Mouse (Mus musculus): ENCODE measurements around the gene Kat14. TPM values are rescaled to one million over a fixed set of nuclear protein-coding genes. Genes with fewer than 3 reads are reported as not detected.

Kat14 gene
- polyA plus RNA-seq, 1 experiment from 2014 or later = 65.7 TPM

DNA sequence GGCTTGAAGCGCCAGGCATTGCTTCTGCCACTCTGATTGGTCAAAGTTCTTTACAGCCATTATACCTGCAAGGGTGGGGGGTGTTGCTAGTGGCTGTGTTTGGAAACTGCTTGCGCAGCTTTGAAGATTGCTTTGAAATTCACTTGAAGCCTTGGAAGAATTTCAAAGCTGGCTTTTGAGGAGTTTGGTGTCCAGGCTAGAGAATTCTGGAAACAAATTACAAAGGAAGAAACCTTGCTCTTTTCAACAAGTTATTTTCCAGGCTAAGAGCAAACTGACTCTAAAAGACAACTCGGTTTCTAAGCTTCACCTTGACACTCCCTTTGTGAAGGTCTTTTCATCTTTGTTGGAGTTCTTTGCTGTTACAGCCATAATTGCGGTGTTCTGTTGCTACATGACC, 30.7 kb downstream of the Kat14 start:
- H3K4me1 ChIP-seq = no peaks in the 10 kb centered on the region
- H3K4me3 ChIP-seq = no peak overlapping the region
- no peak for DNase-seq (ENCODE audit: extremely low spot score, low spot score)
- H3K27me3 ChIP-seq (ENCODE audit: poor library complexity, severe bottlenecking) = no peaks in the 10 kb centered on the region
- no peaks in the 10 kb centered on the region for H3K9me3 ChIP-seq
- WGBS = 90% methylated on average over 4 of the region's 4 CpGs
- peaks cover 100% of the 10 kb centered on the region for H3K36me3 ChIP-seq (replicated peaks)
- no peak overlapping the region for H3K27ac ChIP-seq

DNA sequence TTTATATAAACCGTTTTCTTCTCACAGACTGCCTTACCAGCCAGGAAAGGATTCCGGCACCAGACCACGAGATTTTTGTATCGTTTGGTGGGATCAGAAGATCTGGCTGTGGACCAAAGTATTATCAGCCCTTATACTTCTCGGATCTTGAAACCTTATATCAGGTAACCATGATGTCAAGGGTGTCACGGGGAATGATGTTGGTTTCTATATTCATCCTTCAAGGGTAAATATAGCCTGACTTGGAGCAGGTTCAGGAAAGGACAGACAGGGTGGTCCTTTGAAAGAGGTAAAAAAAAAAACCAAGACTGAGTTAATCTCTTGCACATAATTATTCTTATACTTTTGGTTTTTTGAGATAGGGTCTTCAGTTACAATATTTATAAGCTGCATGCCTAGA, 31.9 kb downstream of the Kat14 start:
- H3K4me1 ChIP-seq = no peaks in the 10 kb centered on the region
- DNase-seq (ENCODE audit: extremely low spot score, low spot score) = no peak
- peaks cover 99% of the 10 kb centered on the region for H3K36me3 ChIP-seq (replicated peaks)
- WGBS = 95% methylated on average over 6 of the region's 6 CpGs
- H3K27me3 ChIP-seq (ENCODE audit: poor library complexity, severe bottlenecking) = no peaks in the 10 kb centered on the region
- H3K27ac ChIP-seq = no peak overlapping the region
- H3K4me3 ChIP-seq = no peak overlapping the region
- H3K9me3 ChIP-seq = no peaks in the 10 kb centered on the region

DNA sequence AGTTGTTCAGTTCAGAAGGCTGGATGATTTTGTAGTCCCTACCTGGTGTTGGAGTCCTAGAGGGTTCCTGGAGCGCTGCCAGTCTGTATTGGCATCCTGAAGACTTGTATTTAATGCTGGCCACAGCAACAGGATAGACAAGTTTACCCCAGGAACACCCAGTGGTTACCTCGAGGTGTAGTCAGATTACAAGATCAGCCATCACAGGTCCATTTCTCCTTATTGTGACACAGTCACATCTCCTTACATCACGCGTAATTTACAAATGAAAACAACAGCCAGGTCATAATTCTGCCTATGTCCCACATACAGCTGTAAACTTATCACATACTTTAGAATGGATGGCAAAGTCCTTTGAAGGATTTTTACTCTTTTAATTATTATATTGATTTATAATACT, 40.3 kb downstream of the Kat14 start:
- Histone ChIP-seq H3K27me3 (ENCODE audit: poor library complexity, severe bottlenecking) (no peaks in the 10 kb centered on the region), H3K9me3 (no peaks in the 10 kb centered on the region), H3K4me1 (no peaks in the 10 kb centered on the region), H3K36me3 (replicated peaks) (peaks cover 72% of the 10 kb centered on the region), H3K27ac (no peak overlapping the region), H3K4me3 (no peak overlapping the region)
- WGBS = 95% methylated on average over 4 of the region's 4 CpGs
- no peak for DNase-seq (ENCODE audit: extremely low spot score, low spot score)

DNA sequence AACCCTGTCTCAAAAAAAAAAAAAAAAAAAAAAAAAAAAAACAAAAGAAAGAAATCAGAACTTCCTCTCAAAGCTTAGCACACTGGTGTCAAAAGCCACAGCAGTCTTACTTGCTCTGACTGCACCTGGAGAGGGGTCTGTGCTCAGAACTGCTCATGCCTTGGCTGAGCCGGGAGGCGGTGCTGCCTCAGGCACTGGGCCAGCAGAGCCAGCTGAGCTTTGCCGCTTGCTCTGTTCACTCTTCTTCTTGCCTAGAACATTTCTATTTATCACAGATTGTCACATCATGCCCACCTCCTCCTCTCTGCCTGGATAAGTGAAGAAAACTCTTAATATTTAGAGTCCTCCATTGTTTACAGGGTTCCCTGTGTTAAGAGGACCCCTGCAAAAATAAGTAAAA, 41.8 kb downstream of the Kat14 start:
- no peaks in the 10 kb centered on the region for H3K9me3 ChIP-seq
- H3K27me3 ChIP-seq (ENCODE audit: poor library complexity, severe bottlenecking) = no peaks in the 10 kb centered on the region
- H3K27ac ChIP-seq = no peak overlapping the region
- H3K4me3 ChIP-seq = no peak overlapping the region
- H3K36me3 ChIP-seq (replicated peaks) = peaks cover 63% of the 10 kb centered on the region
- WGBS = 88% methylated on average over 3 of the region's 3 CpGs
- DNase-seq (ENCODE audit: extremely low spot score, low spot score) = no peak
- no peaks in the 10 kb centered on the region for H3K4me1 ChIP-seq

DNA sequence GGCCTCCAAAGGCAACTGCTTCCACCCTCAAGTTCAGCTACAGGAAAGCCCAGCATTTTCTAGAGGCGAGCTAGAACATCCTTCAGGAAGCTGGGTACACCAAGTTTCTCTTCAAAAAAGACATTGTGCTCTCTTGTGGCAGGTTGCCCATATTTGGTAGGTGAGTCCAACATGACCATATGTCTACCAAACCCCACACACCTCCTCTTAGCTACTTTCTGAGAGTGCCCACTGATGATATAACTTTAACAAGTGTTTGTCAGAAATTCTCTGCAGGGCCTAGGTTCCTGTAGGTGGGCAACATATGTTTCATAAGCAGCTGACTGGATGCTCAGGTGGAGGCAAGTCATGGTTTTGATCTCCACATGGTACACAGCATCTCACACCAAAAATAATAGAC, 45.9 kb downstream of the Kat14 start:
- no peaks in the 10 kb centered on the region for H3K9me3 ChIP-seq
- DNase-seq (ENCODE audit: extremely low spot score, low spot score) = no peak
- WGBS = 81% methylated on average over 1 of the region's 1 CpGs

DNA sequence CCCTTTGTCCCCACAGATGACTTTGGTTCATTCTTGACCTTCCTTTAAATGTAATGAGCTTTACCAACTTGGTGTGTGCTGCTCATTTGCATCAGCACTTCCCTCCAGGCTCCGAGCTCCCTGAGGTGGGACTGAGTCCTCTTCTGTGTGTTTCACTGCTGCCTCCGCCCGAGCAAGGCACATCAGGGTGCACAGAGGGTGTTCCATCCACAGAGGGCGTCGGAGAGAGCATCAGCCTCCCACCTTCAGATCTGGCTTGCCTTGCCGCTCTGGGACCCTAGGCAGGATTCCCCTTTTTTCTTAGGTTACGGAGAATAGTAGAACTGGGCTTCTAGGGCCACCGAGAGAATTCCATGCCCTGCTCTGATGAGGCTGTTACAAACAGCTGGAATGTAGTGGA, 48.1 kb downstream of the Kat14 start:
- Histone ChIP-seq H3K27me3 (ENCODE audit: poor library complexity, severe bottlenecking) (no peaks in the 10 kb centered on the region), H3K36me3 (replicated peaks) (peaks cover 10% of the 10 kb centered on the region; the same call in 1 of the 2 replicates), H3K4me3 (no peak overlapping the region), H3K9me3 (no peaks in the 10 kb centered on the region), H3K27ac (no peak overlapping the region), H3K4me1 (peaks cover 10% of the 10 kb centered on the region)
- DNase-seq (ENCODE audit: extremely low spot score, low spot score) = no peak
- 39% methylated on average over 8 of the region's 8 CpGs for WGBS

More for the DNA sequence above, 45.9 kb downstream of the Kat14 start:
- Histone ChIP-seq H3K4me3 (no peak overlapping the region), H3K4me1 (peaks cover 10% of the 10 kb centered on the region), H3K27me3 (ENCODE audit: poor library complexity, severe bottlenecking) (no peaks in the 10 kb centered on the region), H3K27ac (no peak overlapping the region), H3K36me3 (replicated peaks) (peaks cover 27% of the 10 kb centered on the region)

DNA sequence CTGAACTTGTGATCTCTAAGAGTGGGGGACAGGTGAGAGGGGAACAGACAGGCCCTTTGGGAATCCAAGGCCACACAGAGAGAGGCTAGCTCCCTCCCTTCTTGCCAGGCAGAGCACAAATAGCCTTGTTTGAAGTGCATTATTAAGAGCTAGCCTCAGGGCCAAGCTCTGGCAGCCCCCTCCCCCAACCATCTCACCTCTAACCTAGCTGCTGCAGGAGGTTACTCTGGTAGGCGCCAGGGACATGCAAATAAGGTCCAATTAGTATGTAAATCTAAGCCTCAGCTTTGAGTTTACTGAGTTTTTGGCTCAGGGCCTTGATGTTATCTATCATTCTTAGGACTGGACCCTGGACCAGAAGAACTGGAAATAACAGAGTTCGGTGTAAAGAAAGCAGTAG, 49.3 kb downstream of the Kat14 start:
- H3K27me3 ChIP-seq (ENCODE audit: poor library complexity, severe bottlenecking) = no peaks in the 10 kb centered on the region
- DNase-seq (ENCODE audit: extremely low spot score, low spot score) = no peak
- H3K9me3 ChIP-seq = no peaks in the 10 kb centered on the region
- H3K4me1 ChIP-seq = peaks cover 10% of the 10 kb centered on the region
- 0 out of 2 replicates have a peak overlapping the region, but pooled peaks have one; percentile 20 for H3K27ac ChIP-seq
- WGBS = 38% methylated on average over 2 of the region's 2 CpGs
- peaks cover 8% of the 10 kb centered on the region; the same call in 1 of the 2 replicates for H3K36me3 ChIP-seq (replicated peaks)
- H3K4me3 ChIP-seq = no peak overlapping the region

DNA sequence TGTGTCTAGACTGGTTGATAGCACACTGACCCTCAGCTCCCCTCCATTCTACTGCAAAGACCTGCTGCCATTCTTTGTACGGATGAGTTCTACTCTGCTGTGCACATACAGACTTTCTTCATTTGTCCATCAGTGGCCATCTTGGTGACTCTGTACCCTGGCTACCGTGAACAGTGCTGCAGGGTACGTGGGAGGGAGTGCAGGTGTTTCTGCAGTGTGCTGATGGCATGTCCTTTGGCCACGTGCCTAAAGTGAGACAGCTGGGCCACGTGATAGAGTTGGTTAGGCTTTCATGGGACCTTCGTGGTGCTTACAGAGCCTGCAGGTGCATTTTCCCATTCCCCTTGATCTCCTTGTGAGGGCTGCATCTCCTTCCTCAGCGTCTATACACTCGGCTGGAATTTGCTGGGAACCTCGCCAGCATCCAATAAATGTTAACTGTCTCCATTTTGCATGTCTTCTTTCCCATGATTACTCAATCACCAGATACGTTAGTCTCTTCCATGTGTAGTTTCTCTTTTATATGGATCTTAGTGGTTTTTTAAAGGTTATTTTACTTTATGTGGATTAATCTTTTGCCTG, 53.4 kb downstream of the Kat14 start:
- H3K9me3 ChIP-seq = no peaks in the 10 kb centered on the region
- H3K4me3 ChIP-seq = no peak overlapping the region
- 92% methylated on average over 10 of the region's 10 CpGs for WGBS
- DNase-seq (ENCODE audit: extremely low spot score, low spot score) = no peak
- H3K36me3 ChIP-seq (replicated peaks) = no peaks in the 10 kb centered on the region
- no peaks in the 10 kb centered on the region for H3K27me3 ChIP-seq (ENCODE audit: poor library complexity, severe bottlenecking)
- H3K27ac ChIP-seq = no peak overlapping the region
- peaks cover 10% of the 10 kb centered on the region for H3K4me1 ChIP-seq

DNA sequence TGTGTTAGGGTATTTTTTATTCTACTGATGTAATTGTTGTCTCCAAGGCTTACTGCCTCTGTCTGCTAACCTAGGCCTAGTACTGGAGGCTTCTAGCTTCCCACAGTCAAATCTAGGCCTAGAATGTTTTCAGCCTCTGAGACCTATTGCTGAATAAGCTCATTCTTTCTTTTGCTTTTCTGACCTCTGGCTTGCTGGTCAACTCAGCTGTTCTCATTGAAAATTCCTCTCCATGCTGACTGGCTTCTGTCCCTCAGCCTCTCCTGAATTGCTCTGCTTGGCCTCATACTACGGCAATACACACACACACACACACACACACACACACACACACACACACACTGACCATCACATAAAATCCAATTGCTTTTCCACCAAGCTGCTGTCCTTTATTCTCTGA, 57.0 kb downstream of the Kat14 start:
- WGBS = 64% methylated on average over 1 of the region's 1 CpGs
- Histone ChIP-seq H3K4me1 (no peaks in the 10 kb centered on the region), H3K36me3 (replicated peaks) (no peaks in the 10 kb centered on the region), H3K27me3 (ENCODE audit: poor library complexity, severe bottlenecking) (no peaks in the 10 kb centered on the region), H3K4me3 (no peak overlapping the region), H3K9me3 (no peaks in the 10 kb centered on the region), H3K27ac (no peak overlapping the region)
- DNase-seq (ENCODE audit: extremely low spot score, low spot score) = no peak

DNA sequence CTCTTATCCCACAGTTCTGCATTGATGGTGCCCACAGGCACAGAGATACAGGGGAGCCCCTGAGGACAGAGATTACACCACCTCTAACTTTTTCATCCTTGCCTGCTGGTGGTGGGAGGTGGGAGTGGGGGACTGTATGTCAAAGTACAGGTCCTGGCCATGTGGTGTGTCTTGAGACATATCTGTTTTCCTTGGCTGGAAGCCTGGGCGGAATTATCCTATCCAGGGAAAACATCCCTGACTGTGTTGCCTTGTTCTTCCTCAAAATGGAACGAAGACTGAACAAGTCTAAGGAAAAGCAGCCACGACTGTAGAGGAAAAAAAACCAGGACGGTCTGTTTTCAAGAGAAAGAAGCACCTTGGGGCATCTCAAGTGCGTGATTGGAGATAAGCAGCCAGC, 59.1 kb downstream of the Kat14 start:
- WGBS = 89% methylated on average over 5 of the region's 5 CpGs
- DNase-seq (ENCODE audit: extremely low spot score, low spot score) = no peak
- Histone ChIP-seq H3K9me3 (no peaks in the 10 kb centered on the region), H3K4me3 (no peak overlapping the region), H3K27me3 (ENCODE audit: poor library complexity, severe bottlenecking) (no peaks in the 10 kb centered on the region), H3K27ac (no peak overlapping the region), H3K36me3 (replicated peaks) (no peaks in the 10 kb centered on the region), H3K4me1 (no peaks in the 10 kb centered on the region)

DNA sequence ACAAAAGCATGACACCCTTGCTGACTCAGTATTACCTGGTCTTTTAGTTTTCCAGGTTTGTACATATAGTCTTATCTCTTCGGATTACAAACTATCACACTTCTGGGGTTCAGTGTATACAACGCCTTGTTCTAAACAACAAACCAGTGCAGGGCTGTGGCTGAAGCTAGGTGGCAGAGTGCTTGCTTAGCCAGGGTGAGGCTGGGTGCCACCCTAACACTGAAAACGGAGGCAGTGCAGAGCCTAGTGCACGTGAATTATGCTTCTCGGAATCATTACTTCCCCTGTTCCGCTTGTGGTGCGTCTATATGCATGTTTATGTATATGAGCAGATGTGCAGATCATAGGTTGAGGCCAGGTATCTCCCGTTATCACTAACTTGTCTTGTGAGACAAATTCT, 59.9 kb downstream of the Kat14 start:
- WGBS = 88% methylated on average over 8 of the region's 8 CpGs
- no peaks in the 10 kb centered on the region for H3K9me3 ChIP-seq
- no peaks in the 10 kb centered on the region for H3K4me1 ChIP-seq
- no peak overlapping the region for H3K4me3 ChIP-seq
- H3K36me3 ChIP-seq (replicated peaks) = no peaks in the 10 kb centered on the region
- no peak overlapping the region for H3K27ac ChIP-seq
- H3K27me3 ChIP-seq (ENCODE audit: poor library complexity, severe bottlenecking) = no peaks in the 10 kb centered on the region
- no peak for DNase-seq (ENCODE audit: extremely low spot score, low spot score)

DNA sequence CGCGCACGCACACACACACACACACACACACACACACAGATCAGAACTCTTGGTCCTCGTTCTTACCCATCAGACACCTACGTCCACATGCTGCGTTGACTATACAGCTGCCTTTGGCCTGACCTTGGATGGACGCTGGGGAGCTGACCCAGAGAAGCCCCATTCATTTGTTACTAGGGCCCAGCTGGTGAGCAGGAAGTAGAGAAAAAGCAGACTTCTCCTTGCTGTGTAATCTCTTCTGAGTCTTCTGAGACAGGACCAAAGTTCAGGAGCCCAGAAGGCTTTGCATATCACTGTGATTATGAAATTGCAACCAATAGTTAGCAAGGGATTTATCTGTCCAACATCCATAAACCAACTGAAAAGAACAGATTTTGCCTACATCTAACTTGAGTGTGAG, 60.4 kb downstream of the Kat14 start:
- no peaks in the 10 kb centered on the region for H3K36me3 ChIP-seq (replicated peaks)
- H3K27ac ChIP-seq = no peak overlapping the region
- no peak overlapping the region for H3K4me3 ChIP-seq
- H3K9me3 ChIP-seq = no peaks in the 10 kb centered on the region
- DNase-seq (ENCODE audit: extremely low spot score, low spot score) = no peak
- no peaks in the 10 kb centered on the region for H3K27me3 ChIP-seq (ENCODE audit: poor library complexity, severe bottlenecking)
- 88% methylated on average over 7 of the region's 7 CpGs for WGBS
- H3K4me1 ChIP-seq = no peaks in the 10 kb centered on the region

DNA sequence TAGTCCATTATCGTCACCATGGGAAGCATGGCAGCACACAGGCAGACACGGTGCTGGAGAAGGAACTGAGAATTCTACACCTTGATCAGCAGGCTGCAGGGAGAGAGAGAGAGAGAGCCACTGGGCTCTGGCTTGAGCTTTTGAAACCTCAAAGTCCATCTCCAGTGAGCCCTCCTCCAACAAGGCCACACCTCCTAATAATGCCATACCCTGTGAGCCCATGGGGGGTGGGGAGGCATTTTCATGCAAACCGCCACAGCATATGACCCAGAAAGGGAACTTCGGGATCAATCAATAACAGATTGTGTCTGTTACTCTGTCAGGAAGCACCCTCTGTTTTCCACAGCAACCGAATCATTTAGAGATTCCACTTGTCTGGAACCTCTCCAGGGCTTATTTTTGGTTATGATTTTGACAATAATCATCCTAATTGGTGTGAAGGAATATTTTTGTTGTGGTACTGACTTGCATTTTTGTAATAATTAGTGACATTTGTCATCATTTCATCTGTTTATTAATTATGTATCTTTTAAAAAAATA, 62.6 kb downstream of the Kat14 start:
- Histone ChIP-seq H3K4me1 (no peaks in the 10 kb centered on the region), H3K36me3 (replicated peaks) (no peaks in the 10 kb centered on the region), H3K27ac (no peak overlapping the region), H3K27me3 (ENCODE audit: poor library complexity, severe bottlenecking) (no peaks in the 10 kb centered on the region), H3K4me3 (no peak overlapping the region), H3K9me3 (no peaks in the 10 kb centered on the region)
- 85% methylated on average over 5 of the region's 5 CpGs for WGBS
- no peak for DNase-seq (ENCODE audit: extremely low spot score, low spot score)

DNA sequence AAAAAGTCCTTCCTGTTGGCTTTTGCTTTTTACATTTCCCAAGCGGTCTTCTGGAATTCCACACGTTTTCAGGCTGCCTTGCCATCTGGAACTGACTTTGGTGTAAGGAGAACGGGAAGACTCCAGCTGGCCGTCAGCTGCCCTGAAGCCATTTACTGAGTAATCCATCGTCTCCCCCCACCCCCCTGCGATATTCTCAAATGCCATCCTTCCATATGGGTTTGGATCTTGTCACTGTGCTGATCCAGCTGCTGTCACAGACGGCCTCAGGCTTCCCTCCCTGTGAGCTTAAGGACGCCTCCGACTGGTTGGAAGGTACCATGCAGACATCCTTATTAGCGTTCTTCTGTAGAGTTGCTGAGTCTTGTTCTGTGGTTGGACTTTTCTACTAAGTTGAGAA, 66.9 kb downstream of the Kat14 start:
- H3K27ac ChIP-seq = no peak overlapping the region

More for the DNA sequence above, 66.9 kb downstream of the Kat14 start:
- WGBS = 78% methylated on average over 10 of the region's 10 CpGs
- H3K9me3 ChIP-seq = no peaks in the 10 kb centered on the region
- H3K36me3 ChIP-seq (replicated peaks) = no peaks in the 10 kb centered on the region
- no peaks in the 10 kb centered on the region for H3K27me3 ChIP-seq (ENCODE audit: poor library complexity, severe bottlenecking)
- H3K4me3 ChIP-seq = no peak overlapping the region
- no peak for DNase-seq (ENCODE audit: extremely low spot score, low spot score)
- H3K4me1 ChIP-seq = no peaks in the 10 kb centered on the region

Data from forebrain, embryonic 10.5 days (tissue).